ENCODE assay signal across 15 mouse cellular contexts in the genomic region with DNA sequence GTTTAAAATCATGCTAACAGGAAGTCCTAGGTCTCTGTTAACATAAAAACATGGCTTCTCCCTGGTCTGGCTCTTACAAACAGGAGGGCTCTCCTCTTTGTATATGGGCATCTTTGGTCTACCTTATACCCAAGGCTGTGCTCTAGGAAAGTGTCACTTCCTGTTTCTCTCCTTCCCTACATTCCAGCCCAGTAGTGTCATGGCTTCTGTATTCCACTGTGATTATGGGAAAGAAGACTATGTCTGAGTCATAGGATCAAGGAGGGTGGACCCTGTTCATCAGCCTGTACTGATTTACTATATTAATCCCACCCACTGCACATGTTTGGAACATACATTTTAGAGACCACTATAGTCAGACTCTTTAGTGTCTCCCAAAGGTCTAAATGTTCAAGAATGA.
"Had no signal": no experiment of that assay in that cellular context is flagged by ENCODE, and none has a peak within 500 bp of the region (broad histone marks: within the 10 kb centered on the region; RNA-seq: fewer than 3 reads in every experiment).

No protein-coding gene starts in this region.

- H3K27me3 ChIP-seq: neural tube, embryonic 15.5 days; stomach, embryonic 15.5 days had no signal

- H3K4me2 ChIP-seq: neural tube, embryonic 15.5 days; stomach, embryonic 15.5 days had no signal

- H3K4me1 ChIP-seq: neural tube, embryonic 15.5 days; stomach, embryonic 15.5 days had no signal

- H3K36me3 ChIP-seq: neural tube, embryonic 15.5 days; stomach, embryonic 15.5 days had no signal

- H3K4me3 ChIP-seq: neural tube, embryonic 15.5 days; stomach, embryonic 15.5 days had no signal

- H3K9me3 ChIP-seq: neural tube, embryonic 15.5 days; stomach, embryonic 15.5 days had no signal

- H3K27ac ChIP-seq: neural tube, embryonic 15.5 days; stomach, embryonic 15.5 days; stomach, postnatal 0 days had no signal

- H3K9ac ChIP-seq: neural tube, embryonic 15.5 days; stomach, embryonic 15.5 days had no signal

- DNase-seq: retina, postnatal 1 day; right cerebral cortex, adult 18-20 months; right cerebral cortex, postnatal 14 days; right cerebral cortex, postnatal 25 days; right cerebral cortex, postnatal 4 days; spleen, adult 18-20 months; thymus, adult 18-20 months; thymus, adult 2 months; thymus, postnatal 14 days; thymus, postnatal 25 days; thymus, postnatal 36 days; thymus, postnatal 4 days had no signal
